Mouse (Mus musculus) G1E (cell line): ENCODE measurements around the gene Ccdc113. TPM values are rescaled to one million over a fixed set of nuclear protein-coding genes. Genes with fewer than 3 reads are reported as not detected.

ENCODE experiments used
- ATAC-seq: 2 replicates; pipeline ENCODE4 v1.8.0; 2016; ENCODE audit warnings: mild to moderate bottlenecking; ENCODE audit not compliant: insufficient number of reproducible peaks, poor library complexity, low FRiP score, severe bottlenecking; ENCODE audit errors: extremely low read depth
- DNase-seq: peaks from one replicate; pipeline ENCODE4 v3.0.0; 2012; ENCODE audit warnings: low spot score
- H3K27me3 ChIP-seq: 2 replicates; pipeline ENCODE4 v1.6.1; 2012; ENCODE audit warnings: mild to moderate bottlenecking, low read length, inconsistent platforms; ENCODE audit not compliant: insufficient read depth
- H3K36me3 ChIP-seq: replicated peaks from 2 replicates; pipeline ENCODE3; 2012; ENCODE audit warnings: mild to moderate bottlenecking, inconsistent platforms
- H3K4me1 ChIP-seq: 2 replicates; pipeline ENCODE4 v1.6.1; 2012; ENCODE audit warnings: low read depth, low read length, inconsistent platforms, mixed read lengths; ENCODE audit not compliant: insufficient read depth
- H3K4me3 ChIP-seq: 2 replicates; pipeline ENCODE4 v1.5.1; 2012; ENCODE audit warnings: low read depth, mild to moderate bottlenecking, inconsistent platforms, low read length, moderate library complexity, mixed read lengths
- H3K9me3 ChIP-seq: replicated peaks from 2 replicates; pipeline ENCODE4 v1.6.1; 2012; ENCODE audit warnings: inconsistent platforms
- CTCF ChIP-seq: IDR thresholded peaks from 2 replicates; pipeline ENCODE4 v1.5.1; 2012; ENCODE audit warnings: low read depth, low read length, inconsistent platforms, mixed read lengths
- GATA1 ChIP-seq: IDR thresholded peaks from 2 replicates; pipeline ENCODE4 v1.6.1; 2012; ENCODE audit warnings: borderline replicate concordance, low read length, inconsistent platforms, mixed read lengths
- GATA2 ChIP-seq: IDR thresholded peaks from 2 replicates; pipeline ENCODE4 v1.6.1; 2012; ENCODE audit warnings: low read depth, low read length, inconsistent platforms, borderline replicate concordance
- POLR2AphosphoS5 ChIP-seq: IDR thresholded peaks from 2 replicates; pipeline ENCODE4 v1.6.1; 2012; ENCODE audit warnings: low read depth, low read length, inconsistent platforms; ENCODE audit not compliant: insufficient replicate concordance
- TAL1 ChIP-seq: conservative IDR thresholded peaks from 2 replicates; pipeline ENCODE4 v1.6.1; 2012; ENCODE audit warnings: low read depth, low read length, inconsistent platforms, mixed read lengths
- polyA plus RNA-seq: library from polyadenylated mRNA; stranded (reverse); fragments of >175 nt; gene quantifications from 2 replicates; pipeline ENCODE4 v1.2.3, GENCODE M21; 2012
- total RNA-seq, 2 experiments: library from RNA; stranded (forward) in 1 of 2; stranded (reverse) in 1 of 2; fragments of 200-1000 nt in 1 of 2; fragments of >200 nt in 1 of 2; fragmentation: Nextera tagmentation in 1 of 2; gene quantifications; 2 replicates each; pipeline ENCODE4 v1.2.3; 2014 to 2017

Gene Ccdc113
- total and polyA plus RNA-seq, 3 experiments, result not detected

GRCm38 (mm10) chr8:95576240-95576639 lies 42.4 kb downstream of the Ccdc113 start, which contains the start of gene Prss54:
TSS of gene Prss54 (minus strand) at chr8:95576340.
- Histone ChIP-seq H3K36me3 (no peaks in the 10 kb centered on the region), H3K4me1 (no peaks in the 10 kb centered on the region), H3K27me3 (peaks cover 23% of the 10 kb centered on the region), H3K4me3 (no peak within 1 kb of the TSS), H3K9me3 (no peaks in the 10 kb centered on the region)
- TF ChIP-seq GATA2 (no peak), POLR2AphosphoS5 (no peak), GATA1 (no peak), CTCF (no peak), TAL1 (no peak)
- ATAC-seq (no peak), DNase-seq (no peak)

GRCm38 (mm10) chr8:95587339-95587738 lies 53.5 kb downstream of the Ccdc113 start:
- ATAC-seq (no peak), DNase-seq (no peak)
- no peak for TF ChIP-seq TAL1
- TF ChIP-seq CTCF, result no peak
- no peak for TF ChIP-seq GATA1
- no peak for TF ChIP-seq GATA2
- TF ChIP-seq POLR2AphosphoS5, result no peak
- Histone ChIP-seq H3K36me3 (no peaks in the 10 kb centered on the region), H3K4me1 (peaks cover 18% of the 10 kb centered on the region), H3K4me3 (no peak overlapping the region), H3K9me3 (peaks cover 17% of the 10 kb centered on the region), H3K27me3 (peaks cover 2% of the 10 kb centered on the region; the same call in 1 of the 2 replicates)

- Histone ChIP-seq H3K4me3 (no peak overlapping the region), H3K4me1 (peaks cover 36% of the 10 kb centered on the region), H3K36me3 (no peaks in the 10 kb centered on the region), H3K9me3 (peaks cover 22% of the 10 kb centered on the region), H3K27me3 (no peaks in the 10 kb centered on the region)
- TF ChIP-seq GATA2 (no peak), TAL1 (no peak), POLR2AphosphoS5 (no peak), CTCF (no peak), GATA1 (no peak)
- ATAC-seq, result no peak
- DNase-seq, result no peak
These were observed 55.4 kb downstream of the Ccdc113 start for GRCm38 (mm10) chr8:95589282-95589681.

- Histone ChIP-seq H3K4me1 (peaks cover 44% of the 10 kb centered on the region), H3K4me3 (no peak overlapping the region), H3K27me3 (no peaks in the 10 kb centered on the region), H3K36me3 (no peaks in the 10 kb centered on the region), H3K9me3 (peaks cover 22% of the 10 kb centered on the region)
- DNase-seq (no peak), ATAC-seq (no peak)
- no peak for TF ChIP-seq POLR2AphosphoS5
- no peak for TF ChIP-seq CTCF
- TF ChIP-seq GATA2, result no peak
- no peak for TF ChIP-seq TAL1
- TF ChIP-seq GATA1, result no peak
These were observed 56.7 kb downstream of the Ccdc113 start for GRCm38 (mm10) chr8:95590539-95590938.

- H3K9me3 ChIP-seq, result peaks cover 22% of the 10 kb centered on the region
- ATAC-seq (peak; percentile 71), DNase-seq (peak; percentile 26)
- no peaks in the 10 kb centered on the region for H3K36me3 ChIP-seq
- H3K4me3 ChIP-seq, result no peak overlapping the region; the same call in 1 of the 2 replicates
- TF ChIP-seq CTCF (no peak), TAL1 (peak; percentile 42)
- H3K4me1 ChIP-seq, result peaks cover 51% of the 10 kb centered on the region
- H3K27me3 ChIP-seq, result no peaks in the 10 kb centered on the region
These were observed 58.4 kb downstream of the Ccdc113 start for GRCm38 (mm10) chr8:95592131-95592780.

GRCm38 (mm10) chr8:95593439-95594393 lies 59.8 kb downstream of the Ccdc113 start:
- no peak for TF ChIP-seq POLR2AphosphoS5
- TF ChIP-seq GATA2, result no peak
- no peak for TF ChIP-seq TAL1
- TF ChIP-seq GATA1, result no peak
- TF ChIP-seq CTCF, result no peak
- H3K36me3 ChIP-seq, result no peaks in the 10 kb centered on the region
- no peaks in the 10 kb centered on the region for H3K27me3 ChIP-seq
- H3K4me3 ChIP-seq, result no peak overlapping the region; the same call in 1 of the 2 replicates
- ATAC-seq (peak; percentile 56), DNase-seq (no peak)
- H3K9me3 ChIP-seq, result peaks cover 17% of the 10 kb centered on the region
- peaks cover 51% of the 10 kb centered on the region for H3K4me1 ChIP-seq
